Comparison of ENCODE assay signal across 22 mouse cellular contexts in genomic region chr10:41978403-41979234, GRCm38 (mm10). TPM values are rescaled to one million over a fixed set of nuclear protein-coding genes. Genes with fewer than 3 reads are reported as not detected.
A peak's percentile ranks its signal among the peaks of the same experiment; 100 is the strongest.
DNase-seq lines count a peak whose midpoint lies in the region; ATAC-seq and TF ChIP-seq lines count a peak whose summit lies in the region.
"Had no signal": no experiment of that assay in that cellular context is flagged by ENCODE, and none has a peak within 500 bp of the region (broad histone marks: within the 10 kb centered on the region; RNA-seq: fewer than 3 reads in every experiment).

No protein-coding gene starts in this region.

- intact Hi-C loops in left cerebral cortex, adult 2 months (cut with DNase I) = no loop called here

- H3K27ac ChIP-seq in left cerebral cortex, adult 2 months = no peak overlapping the region
- H3K27ac ChIP-seq: forebrain, embryonic 13.5 days; hindbrain, embryonic 10.5 days; hindbrain, postnatal 0 days; limb, embryonic 10.5 days; midbrain, embryonic 15.5 days had no signal

- no peak for TF ChIP-seq POLR2A in myocyte (IDR thresholded peaks at IDR 0.05; ENCODE audit: insufficient read length, low read depth)

- DNase-seq in A20 (ENCODE audit: low read depth, low spot score) (peak; percentile 13), NIH3T3 (ENCODE audit: low read depth) (peak; percentile 34)
- DNase-seq in ovary, postnatal 10 days (ENCODE audit: low spot score) = no peak
- DNase-seq in left cerebral cortex, adult 2 months (ENCODE audit: extremely low spot score in 1 of 2, low spot score in 2 of 2) = no peak
- DNase-seq in yolk sac, embryonic 10.5 days (ENCODE audit: low spot score) = no peak
- DNase-seq: adrenal gland, postnatal 10 days; cerebellum, adult 11 months; cerebellum, postnatal 25 days; gastrocnemius, postnatal 14 days; kidney, adult 18-20 months; kidney, postnatal 14 days; liver, postnatal 0 days; lung, postnatal 10 days had no signal

- no peak overlapping the region for H3ac ChIP-seq in myocyte (ENCODE audit: control insufficient read depth, insufficient read length)

- no peaks in the 10 kb centered on the region for H3K36me3 ChIP-seq in myocyte (ENCODE audit: control insufficient read depth, insufficient read depth)
- H3K36me3 ChIP-seq: G1E; hindbrain, embryonic 10.5 days; limb, embryonic 10.5 days; midbrain, embryonic 15.5 days had no signal

- no peak for TF ChIP-seq CTCF in left cerebral cortex, adult 2 months (IDR thresholded peaks at IDR 0.05)

- no peak overlapping the region for H3K4me3 ChIP-seq in myocyte
- no peak overlapping the region for H3K4me3 ChIP-seq in left cerebral cortex, adult 2 months
- H3K4me3 ChIP-seq: forebrain, embryonic 13.5 days; hindbrain, embryonic 10.5 days; limb, embryonic 10.5 days; midbrain, embryonic 15.5 days had no signal

- H3K27me3 ChIP-seq in myocyte (ENCODE audit: control insufficient read depth, insufficient read depth, insufficient read length) = no peaks in the 10 kb centered on the region
- H3K27me3 ChIP-seq: forebrain, embryonic 13.5 days; midbrain, embryonic 15.5 days had no signal

- peak; percentile 65 for ATAC-seq in granulocyte monocyte progenitor cell, adult 5-6 weeks (replicated peaks; ENCODE audit: poor library complexity, severe bottlenecking)
- ATAC-seq: forebrain, embryonic 13.5 days; hindbrain, postnatal 0 days; liver, postnatal 0 days; midbrain, embryonic 15.5 days had no signal

- H3K4me2 ChIP-seq in myocyte (ENCODE audit: low read depth) = peak overlapping the region; percentile 31
- H3K4me2 ChIP-seq: forebrain, embryonic 13.5 days; midbrain, embryonic 15.5 days had no signal

- H3K79me2 ChIP-seq in myocyte (ENCODE audit: control insufficient read depth, insufficient read depth) = no peaks in the 10 kb centered on the region

TF ChIP-seq in myocyte, 11 proteins besides CTCF, POLR2A, EP300 and RAD21:
- no peak for TF ChIP-seq POLR2AphosphoS2 (IDR thresholded peaks at IDR 0.05; ENCODE audit: insufficient read length, low read depth)
- TF ChIP-seq REST (IDR thresholded peaks at IDR 0.05; ENCODE audit: insufficient read depth, insufficient read length) = no peak
- no peak for TF ChIP-seq TCF12 (IDR thresholded peaks at IDR 0.05; ENCODE audit: insufficient read depth, poor library complexity, severe bottlenecking)
- no peak for TF ChIP-seq SRF (IDR thresholded peaks at IDR 0.05; ENCODE audit: control insufficient read depth, insufficient read length, low read depth)
- TF ChIP-seq MAX (IDR thresholded peaks at IDR 0.05; ENCODE audit: low read depth) = no peak
- no peak for TF ChIP-seq CEBPB (IDR thresholded peaks at IDR 0.05; ENCODE audit: insufficient read depth, poor library complexity, severe bottlenecking)

RNA-seq across cellular contexts. Expression of gene Armc2, which starts 39.6 kb away (rescaled TPM):
- 0.41 TPM in 1 of 2 replicates, not detected in the other for total RNA-seq in granulocyte monocyte progenitor cell, adult 5-6 weeks (2014; fragmentation: Nextera tagmentation)
- total RNA-seq in granulocyte monocyte progenitor cell, adult 5-6 weeks (2017) = 0.73 TPM in 1 of 2 replicates, not detected in the other
- 0.31 TPM for polyA plus RNA-seq in myocyte (2012; fragmentation: generic; extraction: Trizol)
- total RNA-seq in left cerebral cortex, adult 2 months (2021) = 10 to 100 TPM; 12.6 to 14.1 TPM
- polyA plus RNA-seq: G1E; liver, adult 2 months had no signal

Comparison
In these comparisons a context has a peak if more than half of its experiments do, and no peak if none do; other contexts are left out.
1. DNase-seq: peak in A20 (single experiment) and NIH3T3 (single experiment); none in ovary, postnatal 10 days (single experiment), left cerebral cortex, adult 2 months (0 of 2) and yolk sac, embryonic 10.5 days (single experiment).
2. RNA of gene Armc2, which starts 39.6 kb away (total RNA-seq): 12.6 to 14.1 TPM in left cerebral cortex, adult 2 months; 0.41 to 0.73 TPM in granulocyte monocyte progenitor cell, adult 5-6 weeks; every median in the first group is over 4 times any median in the second.